Mouse (Mus musculus): ENCODE measurements at regions not wholly inside any gene's neighbourhood (a gene's known extent, or its start where the extent isn't known, plus 50 kb on each side); places are given as distances from the start of the nearest gene placed in this dataset.

DNA sequence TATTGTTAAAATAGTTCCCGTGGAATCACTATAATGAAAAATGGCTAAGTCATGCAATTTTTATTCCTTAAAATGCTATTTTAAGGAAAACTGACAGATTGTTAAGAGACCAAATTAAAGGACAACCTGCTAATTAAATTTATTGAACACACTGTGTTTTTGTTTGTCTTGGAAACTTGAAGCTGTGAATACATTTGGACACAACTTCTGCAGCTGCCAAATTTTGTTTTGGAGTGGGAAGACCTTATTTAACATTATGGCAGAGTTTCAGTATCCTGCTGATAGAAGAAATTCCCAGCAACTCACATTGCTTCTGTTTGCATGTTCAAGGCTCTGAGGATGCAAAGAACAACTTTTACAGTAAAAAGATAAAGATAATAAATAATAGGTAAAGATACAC lies 301.6 kb upstream of the 1700015G11Rik start:
- no peak for TF ChIP-seq CTCF (IDR thresholded peaks at IDR 0.05; ENCODE audit: borderline replicate concordance, extremely low read depth, insufficient read depth, insufficient read length)
- TF ChIP-seq POLR2A (IDR thresholded peaks at IDR 0.05; ENCODE audit: borderline replicate concordance, extremely low read depth, insufficient read depth, insufficient read length, poor library complexity, severe bottlenecking) = no peak
- DNase-seq (ENCODE audit: low read depth) = peak; percentile 47

GRCm38 (mm10) chr7:52278262-52278661 lies 262.7 kb upstream of the 1700015G11Rik start:
- no peak for DNase-seq (ENCODE audit: low read depth)
- TF ChIP-seq POLR2A (IDR thresholded peaks at IDR 0.05; ENCODE audit: borderline replicate concordance, extremely low read depth, insufficient read depth, insufficient read length, poor library complexity, severe bottlenecking) = no peak
- no peak for TF ChIP-seq CTCF (IDR thresholded peaks at IDR 0.05; ENCODE audit: borderline replicate concordance, extremely low read depth, insufficient read depth, insufficient read length)

DNA sequence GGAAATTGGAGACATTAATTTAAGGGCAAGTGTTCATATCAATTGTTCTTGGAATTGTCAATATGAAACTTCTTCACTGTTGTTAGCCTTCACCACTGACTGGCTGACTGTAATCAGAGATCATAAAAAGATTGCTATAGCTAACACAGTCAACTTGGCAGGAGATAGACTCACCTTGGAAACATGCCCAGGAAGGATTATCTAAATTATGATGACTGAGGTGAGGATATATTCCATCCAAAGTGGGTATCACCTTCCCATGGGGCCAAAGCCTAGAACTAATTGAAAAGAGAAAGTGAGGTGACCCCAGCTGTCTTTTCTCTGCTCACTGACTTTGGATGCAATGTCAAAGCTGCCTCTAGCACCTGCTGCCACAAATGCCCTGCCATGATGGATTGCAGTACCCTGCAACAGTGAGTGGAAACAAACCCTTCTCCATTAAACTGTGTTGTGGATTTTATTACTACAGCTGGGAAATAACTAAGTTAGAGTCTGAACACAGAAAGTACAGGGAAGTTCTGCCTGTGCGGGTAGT lies 240.9 kb upstream of the 1700015G11Rik start:
- no peak for TF ChIP-seq CTCF (IDR thresholded peaks at IDR 0.05; ENCODE audit: borderline replicate concordance, extremely low read depth, insufficient read depth, insufficient read length)
- TF ChIP-seq POLR2A (IDR thresholded peaks at IDR 0.05; ENCODE audit: borderline replicate concordance, extremely low read depth, insufficient read depth, insufficient read length, poor library complexity, severe bottlenecking) = no peak
- DNase-seq (ENCODE audit: low read depth) = peak; percentile 42

DNA sequence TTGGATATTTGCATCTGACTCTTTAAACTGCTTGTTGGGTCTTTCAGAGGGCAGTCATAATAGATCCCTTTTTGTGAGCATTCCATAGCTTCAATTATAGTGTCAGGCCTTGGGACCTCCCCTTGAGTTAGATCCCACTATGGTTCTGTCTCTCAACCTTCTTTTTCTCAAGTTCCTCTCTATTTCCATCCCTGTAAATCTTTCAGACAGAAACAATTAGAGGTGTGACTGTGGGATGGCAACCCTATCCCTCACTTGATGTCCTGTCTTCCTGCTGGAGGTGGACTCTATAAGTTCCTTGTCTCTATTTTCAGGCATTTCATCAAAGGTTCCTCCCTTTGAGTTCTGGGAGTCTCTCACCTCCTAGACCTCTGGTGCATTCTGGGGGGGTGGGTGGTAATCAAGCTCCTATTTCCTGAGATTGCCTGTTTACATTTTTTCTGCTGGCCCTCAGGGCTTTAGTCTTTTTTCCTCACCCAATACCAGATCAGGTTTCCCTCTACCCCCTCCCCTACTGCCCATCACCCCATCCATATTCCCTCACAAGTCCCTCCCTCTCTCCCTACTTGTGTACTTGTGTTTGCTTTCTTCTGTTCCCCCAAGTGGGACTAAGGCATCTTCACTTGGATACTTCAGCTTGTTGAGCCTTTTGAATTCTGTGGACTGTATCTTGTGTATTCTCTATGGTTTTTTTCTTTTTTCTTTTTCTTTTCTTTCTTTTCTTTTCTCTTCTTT lies 237.1 kb upstream of the 1700015G11Rik start:
- DNase-seq (ENCODE audit: low read depth) = no peak

More for the DNA sequence above, 237.1 kb upstream of the 1700015G11Rik start:
- TF ChIP-seq POLR2A (IDR thresholded peaks at IDR 0.05; ENCODE audit: borderline replicate concordance, extremely low read depth, insufficient read depth, insufficient read length, poor library complexity, severe bottlenecking) (no peak), CTCF (IDR thresholded peaks at IDR 0.05; ENCODE audit: borderline replicate concordance, extremely low read depth, insufficient read depth, insufficient read length) (no peak)

Measured in brain, embryonic 14.5 days (tissue).